Mouse (Mus musculus): ENCODE data around the gene Clcf1. TPM values are rescaled to one million over a fixed set of nuclear protein-coding genes. Genes with fewer than 3 reads are reported as not detected.
A peak's percentile ranks its signal among the peaks of the same experiment; 100 is the strongest.
"Not testable (repeated sequence)": the region's sequence is repeated elsewhere in the genome, so short reads cannot be mapped to it uniquely, and the experiment has no call there.

Clcf1 gene
- polyA plus RNA-seq, 1 experiment = 11.5 TPM

DNA sequence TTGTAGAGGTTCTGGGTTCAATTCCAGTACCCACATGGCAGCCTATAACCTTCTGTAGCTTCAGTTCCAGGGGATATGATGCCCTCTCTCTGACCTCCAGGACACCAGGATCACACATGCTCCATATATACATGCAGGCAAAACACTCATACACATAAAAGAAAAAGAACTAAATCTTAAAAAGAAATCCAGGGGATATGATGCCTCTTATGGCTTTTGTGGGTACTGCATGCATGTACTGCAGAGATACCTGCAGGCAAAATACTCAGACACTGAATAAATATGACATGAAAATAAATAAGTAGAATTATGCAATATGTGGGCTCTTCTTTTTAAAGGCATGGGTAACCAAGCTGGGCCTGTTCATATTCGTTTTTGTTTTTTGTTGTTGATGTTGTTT is 33.0 kb downstream of the Clcf1 start:
- Histone ChIP-seq H3K79me2 (ENCODE audit: control insufficient read depth, insufficient read depth) (no peaks in the 10 kb centered on the region), H3K4me2 (ENCODE audit: low read depth) (no peak overlapping the region), H3K27me3 (ENCODE audit: control insufficient read depth, insufficient read depth, insufficient read length) (no peaks in the 10 kb centered on the region), H3K36me3 (ENCODE audit: control insufficient read depth, insufficient read depth) (no peaks in the 10 kb centered on the region), H3ac (ENCODE audit: control insufficient read depth, insufficient read length) (no peak overlapping the region), H3K4me3 (no peak overlapping the region)
- TF ChIP-seq E2F4 (IDR thresholded peaks at IDR 0.05; ENCODE audit: insufficient read depth) (no peak), CEBPB (IDR thresholded peaks at IDR 0.05; ENCODE audit: insufficient read depth, poor library complexity, severe bottlenecking) (no peak), TCF12 (IDR thresholded peaks at IDR 0.05; ENCODE audit: insufficient read depth, poor library complexity, severe bottlenecking) (no peak), POLR2AphosphoS2 (IDR thresholded peaks at IDR 0.05; ENCODE audit: insufficient read length, low read depth) (no peak), POLR2A (IDR thresholded peaks at IDR 0.05; ENCODE audit: insufficient read length, low read depth) (no peak), MYOG (IDR thresholded peaks at IDR 0.05; ENCODE audit: control insufficient read depth in 1 of 3, insufficient read depth in 1 of 3, insufficient read length in 2 of 3, low read depth in 2 of 3) (no peak), MYOD1 (IDR thresholded peaks at IDR 0.05; ENCODE audit: control insufficient read depth in 1 of 3, insufficient read length in 2 of 3, low read depth in 2 of 3) (no peak), SRF (IDR thresholded peaks at IDR 0.05; ENCODE audit: control insufficient read depth, insufficient read length, low read depth) (no peak), USF1 (IDR thresholded peaks at IDR 0.05; ENCODE audit: low read depth) (no peak), REST (IDR thresholded peaks at IDR 0.05; ENCODE audit: insufficient read depth, insufficient read length) (no peak), MAX (IDR thresholded peaks at IDR 0.05; ENCODE audit: low read depth) (no peak), TCF3 (IDR thresholded peaks at IDR 0.05; ENCODE audit: insufficient read length, low read depth) (no peak)

DNA sequence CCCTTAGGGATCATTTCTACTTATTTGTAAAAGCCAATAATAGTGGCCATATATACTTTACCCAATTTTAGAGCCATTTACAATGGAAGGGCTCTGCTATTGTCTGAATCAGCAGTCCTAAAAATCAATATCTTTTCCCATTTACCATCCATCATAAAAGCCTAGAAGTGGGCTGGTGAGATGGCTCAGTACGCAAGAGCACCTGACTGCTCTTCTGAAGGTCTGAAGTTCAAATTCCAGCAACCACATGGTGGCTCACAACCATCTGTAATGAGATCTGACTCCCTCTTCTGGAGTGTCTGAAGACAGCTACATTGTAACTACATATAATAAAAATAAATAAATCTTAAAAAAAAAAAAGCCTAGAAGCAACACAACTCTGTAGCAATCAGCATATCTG is 34.6 kb downstream of the Clcf1 start:
- not testable (repeated sequence) for H3K79me2 ChIP-seq (ENCODE audit: control insufficient read depth, insufficient read depth); H3K27me3 ChIP-seq (ENCODE audit: control insufficient read depth, insufficient read depth, insufficient read length); H3ac ChIP-seq (ENCODE audit: control insufficient read depth, insufficient read length); H3K36me3 ChIP-seq (ENCODE audit: control insufficient read depth, insufficient read depth); H3K4me3 ChIP-seq; H3K4me2 ChIP-seq (ENCODE audit: low read depth)

DNA sequence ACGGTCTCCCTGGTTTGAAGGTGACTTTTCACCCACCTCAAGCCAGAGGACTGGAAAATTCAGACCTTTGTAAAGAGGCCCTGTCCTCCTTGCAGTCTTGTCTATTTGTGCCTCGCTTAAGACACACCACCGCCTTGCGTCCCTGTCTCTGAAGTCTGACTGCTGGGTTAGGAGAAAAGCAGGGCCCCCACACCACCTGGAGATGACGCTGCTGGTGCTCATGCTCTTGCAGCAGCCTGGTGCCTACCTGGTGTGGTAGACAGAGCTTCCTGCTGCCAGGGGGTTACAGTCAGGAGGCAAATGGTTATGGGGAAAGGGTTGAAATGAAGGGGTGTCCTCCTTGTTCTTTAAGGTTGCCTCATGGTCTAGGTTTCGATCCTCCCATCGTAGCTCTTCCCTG is 40.2 kb downstream of the Clcf1 start:
- Histone ChIP-seq H3K36me3 (ENCODE audit: control insufficient read depth, insufficient read depth) (no peaks in the 10 kb centered on the region), H3K27me3 (ENCODE audit: control insufficient read depth, insufficient read depth, insufficient read length) (no peaks in the 10 kb centered on the region), H3K4me2 (ENCODE audit: low read depth) (no peak overlapping the region), H3ac (ENCODE audit: control insufficient read depth, insufficient read length) (no peak overlapping the region), H3K4me3 (no peak overlapping the region), H3K79me2 (ENCODE audit: control insufficient read depth, insufficient read depth) (no peaks in the 10 kb centered on the region)
- TF ChIP-seq MAX (IDR thresholded peaks at IDR 0.05; ENCODE audit: low read depth) (no peak), USF1 (IDR thresholded peaks at IDR 0.05; ENCODE audit: low read depth) (no peak), REST (IDR thresholded peaks at IDR 0.05; ENCODE audit: insufficient read depth, insufficient read length) (no peak), POLR2A (IDR thresholded peaks at IDR 0.05; ENCODE audit: insufficient read length, low read depth) (no peak), E2F4 (IDR thresholded peaks at IDR 0.05; ENCODE audit: insufficient read depth) (no peak), TCF3 (IDR thresholded peaks at IDR 0.05; ENCODE audit: insufficient read length, low read depth) (no peak)

DNA sequence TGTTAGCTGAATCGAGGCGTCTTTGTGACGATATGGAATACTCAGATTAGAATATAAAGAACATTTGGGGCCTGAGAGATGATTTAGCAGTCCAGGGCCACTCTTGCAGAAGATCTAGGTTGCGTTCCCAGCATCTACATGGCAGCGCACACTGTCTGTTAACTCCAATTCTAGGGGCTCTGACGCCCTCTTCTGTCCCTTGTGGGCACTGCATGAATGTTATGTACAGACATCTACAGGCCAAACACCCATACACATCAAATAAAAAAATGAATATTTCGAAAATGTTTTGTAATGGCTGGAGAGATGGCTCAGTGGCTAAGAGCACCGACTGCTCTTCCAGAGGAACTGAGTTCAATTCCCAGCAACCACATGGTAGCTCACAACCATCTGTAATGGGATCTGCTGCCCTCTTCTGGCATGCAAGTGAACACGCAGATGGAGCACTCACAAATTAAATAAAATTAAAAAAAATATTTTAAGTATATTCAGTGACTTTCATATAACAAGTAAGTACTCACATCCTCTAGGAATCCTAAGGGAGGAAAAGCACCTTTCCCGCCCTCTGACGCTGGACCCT is 41.6 kb downstream of the Clcf1 start:
- H3K4me3 ChIP-seq = no peak overlapping the region
- H3ac ChIP-seq (ENCODE audit: control insufficient read depth, insufficient read length) = no peak overlapping the region
- H3K4me2 ChIP-seq (ENCODE audit: low read depth) = no peak overlapping the region
- no peak for TF ChIP-seq MYOD1 (IDR thresholded peaks at IDR 0.05; ENCODE audit: control insufficient read depth in 1 of 3, insufficient read length in 2 of 3, low read depth in 2 of 3)
- TF ChIP-seq CEBPB (IDR thresholded peaks at IDR 0.05; ENCODE audit: insufficient read depth, poor library complexity, severe bottlenecking) = no peak
- TF ChIP-seq POLR2A (IDR thresholded peaks at IDR 0.05; ENCODE audit: insufficient read length, low read depth) = no peak
- no peak for TF ChIP-seq POLR2AphosphoS2 (IDR thresholded peaks at IDR 0.05; ENCODE audit: insufficient read length, low read depth)
- H3K36me3 ChIP-seq (ENCODE audit: control insufficient read depth, insufficient read depth) = no peaks in the 10 kb centered on the region
- no peaks in the 10 kb centered on the region for H3K27me3 ChIP-seq (ENCODE audit: control insufficient read depth, insufficient read depth, insufficient read length)
- H3K79me2 ChIP-seq (ENCODE audit: control insufficient read depth, insufficient read depth) = no peaks in the 10 kb centered on the region

DNA sequence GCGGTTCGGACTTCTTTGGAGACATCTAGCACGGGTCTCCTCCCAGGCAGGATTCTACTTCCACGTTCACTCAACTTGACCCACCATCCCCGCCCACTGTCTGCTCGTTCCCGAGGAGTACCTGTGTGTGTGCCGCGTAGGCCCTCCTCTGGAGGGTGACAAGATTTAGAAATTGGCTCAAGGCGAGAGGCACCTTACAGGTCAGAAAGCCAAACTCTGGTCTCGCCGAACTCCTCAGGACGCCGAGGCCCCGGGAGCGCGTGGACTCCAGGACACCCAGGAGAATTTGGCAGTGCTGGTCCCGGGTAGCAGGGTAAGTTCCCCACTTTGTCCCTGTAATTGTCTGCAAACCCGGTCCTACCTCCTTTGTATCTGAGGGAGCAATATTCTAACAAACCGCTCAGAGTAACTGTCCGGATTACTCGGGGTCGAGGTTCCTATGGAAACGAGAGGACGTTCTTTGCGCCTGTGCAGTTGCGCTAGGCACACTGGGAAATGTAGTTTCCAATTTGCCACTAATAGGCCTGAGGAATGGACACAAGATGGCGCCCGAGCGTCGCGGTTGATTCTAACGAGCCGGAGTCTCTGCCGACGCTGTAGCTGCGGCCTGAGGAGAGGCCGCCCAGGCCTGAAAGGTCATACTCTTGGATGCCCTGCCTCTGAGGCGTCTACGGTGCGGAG is 43.3 kb downstream of the Clcf1 start:
- Histone ChIP-seq H3K36me3 (ENCODE audit: control insufficient read depth, insufficient read depth) (no peaks in the 10 kb centered on the region), H3K27me3 (ENCODE audit: control insufficient read depth, insufficient read depth, insufficient read length) (no peaks in the 10 kb centered on the region), H3K4me2 (ENCODE audit: low read depth) (peak overlapping the region; percentile 89), H3K4me3 (peak overlapping the region; percentile 40), H3K79me2 (ENCODE audit: control insufficient read depth, insufficient read depth) (no peaks in the 10 kb centered on the region), H3ac (ENCODE audit: control insufficient read depth, insufficient read length) (no peak overlapping the region)
- TF ChIP-seq POLR2A (IDR thresholded peaks at IDR 0.05; ENCODE audit: insufficient read length, low read depth) (peak; percentile 47), MYOD1 (IDR thresholded peaks at IDR 0.05; ENCODE audit: control insufficient read depth in 1 of 3, insufficient read length in 2 of 3, low read depth in 2 of 3) (no peak), TCF3 (IDR thresholded peaks at IDR 0.05; ENCODE audit: insufficient read length, low read depth) (no peak), CEBPB (IDR thresholded peaks at IDR 0.05; ENCODE audit: insufficient read depth, poor library complexity, severe bottlenecking) (no peak), MYOG (IDR thresholded peaks at IDR 0.05; ENCODE audit: control insufficient read depth in 1 of 3, insufficient read depth in 1 of 3, insufficient read length in 2 of 3, low read depth in 2 of 3) (no peak), MAX (IDR thresholded peaks at IDR 0.05; ENCODE audit: low read depth) (no peak), TCF12 (IDR thresholded peaks at IDR 0.05; ENCODE audit: insufficient read depth, poor library complexity, severe bottlenecking) (no peak), SRF (IDR thresholded peaks at IDR 0.05; ENCODE audit: control insufficient read depth, insufficient read length, low read depth) (peak; percentile 5)

Measured in myocyte (in vitro differentiated cells).